Mouse (Mus musculus): ENCODE data around the gene Ndufs5. TPM values are rescaled to one million over a fixed set of nuclear protein-coding genes. Genes with fewer than 3 reads are reported as not detected.
A peak's percentile ranks its signal among the peaks of the same experiment; 100 is the strongest.

The Ndufs5 gene
- 313 TPM in 2 replicates for polyA plus RNA-seq (2014; fragmentation: Nextera tagmentation; extraction: Ambion mirVana)

- Histone ChIP-seq H3K27ac (ENCODE audit: low read depth) (no peak within 1 kb of the TSS), H3K4me2 (peak within 1 kb of the TSS; percentile 72), H3K36me3 (ENCODE audit: insufficient read depth) (peaks cover 15% of the 10 kb centered on the region), H3K4me1 (ENCODE audit: insufficient read depth) (no peaks in the 10 kb centered on the region), H3K9me3 (ENCODE audit: low read depth, low read length) (no peaks in the 10 kb centered on the region), H3K4me3 (ENCODE audit: low read depth, low read length) (peak within 1 kb of the TSS; percentile 73), H3K27me3 (ENCODE audit: insufficient read depth, low read length) (no peaks in the 10 kb centered on the region), H3K9ac (peak within 1 kb of the TSS; percentile 90)
- ATAC-seq (ENCODE audit: insufficient read depth) (peak; percentile 98), DNase-seq (peak; percentile 99)
- under 1% methylated on average over 40 of the region's 40 CpGs for WGBS
- no peak for TF ChIP-seq CTCF (IDR thresholded peaks at IDR 0.05; ENCODE audit: low read depth)
Measured at GRCm38 (mm10) chr4:123717574-123718433, at the start of gene Ndufs5. Gene Ndufs5, minus strand, starts transcription at chr4:123718202.

GRCm38 (mm10) chr4:123765071-123765470 lies 47.1 kb upstream of the Ndufs5 start:
- Histone ChIP-seq H3K9me3 (ENCODE audit: low read depth, low read length) (no peaks in the 10 kb centered on the region), H3K9ac (no peak overlapping the region), H3K36me3 (ENCODE audit: insufficient read depth) (no peaks in the 10 kb centered on the region), H3K4me3 (ENCODE audit: low read depth, low read length) (no peak overlapping the region), H3K4me1 (ENCODE audit: insufficient read depth) (no peaks in the 10 kb centered on the region), H3K27ac (ENCODE audit: low read depth) (no peak overlapping the region), H3K27me3 (ENCODE audit: insufficient read depth, low read length) (no peaks in the 10 kb centered on the region), H3K4me2 (no peak overlapping the region)
- TF ChIP-seq CTCF (IDR thresholded peaks at IDR 0.05; ENCODE audit: low read depth), result no peak
- ATAC-seq (ENCODE audit: insufficient read depth) (no peak), DNase-seq (no peak)
- WGBS, result 45% methylated on average over 6 of the region's 6 CpGs

GRCm38 (mm10) chr4:123758306-123758705 lies 40.3 kb upstream of the Ndufs5 start:
- Histone ChIP-seq H3K27ac (ENCODE audit: low read depth) (no peak overlapping the region), H3K4me1 (ENCODE audit: insufficient read depth) (no peaks in the 10 kb centered on the region), H3K9ac (no peak overlapping the region), H3K4me3 (ENCODE audit: low read depth, low read length) (no peak overlapping the region), H3K36me3 (ENCODE audit: insufficient read depth) (no peaks in the 10 kb centered on the region), H3K4me2 (no peak overlapping the region), H3K9me3 (ENCODE audit: low read depth, low read length) (no peaks in the 10 kb centered on the region), H3K27me3 (ENCODE audit: insufficient read depth, low read length) (no peaks in the 10 kb centered on the region)
- 52% methylated on average over 4 of the region's 4 CpGs for WGBS
- ATAC-seq (ENCODE audit: insufficient read depth) (no peak), DNase-seq (peak; percentile 37)
- TF ChIP-seq CTCF (IDR thresholded peaks at IDR 0.05; ENCODE audit: low read depth), result peak; percentile 59

GRCm38 (mm10) chr4:123750707-123751312 lies 32.8 kb upstream of the Ndufs5 start:
- ATAC-seq (ENCODE audit: insufficient read depth) (no peak), DNase-seq (peak; percentile 61)
- Histone ChIP-seq H3K4me2 (peak overlapping the region; percentile 81), H3K9me3 (ENCODE audit: low read depth, low read length) (no peaks in the 10 kb centered on the region), H3K4me1 (ENCODE audit: insufficient read depth) (peaks cover 7% of the 10 kb centered on the region; the same call in 1 of the 2 replicates), H3K27ac (ENCODE audit: low read depth) (no peak overlapping the region), H3K4me3 (ENCODE audit: low read depth, low read length) (peak overlapping the region; percentile 97), H3K9ac (peak overlapping the region; percentile 89), H3K36me3 (ENCODE audit: insufficient read depth) (no peaks in the 10 kb centered on the region), H3K27me3 (ENCODE audit: insufficient read depth, low read length) (no peaks in the 10 kb centered on the region)
- TF ChIP-seq CTCF (IDR thresholded peaks at IDR 0.05; ENCODE audit: low read depth), result no peak
- under 1% methylated on average over 8 of the region's 8 CpGs for WGBS

DNA sequence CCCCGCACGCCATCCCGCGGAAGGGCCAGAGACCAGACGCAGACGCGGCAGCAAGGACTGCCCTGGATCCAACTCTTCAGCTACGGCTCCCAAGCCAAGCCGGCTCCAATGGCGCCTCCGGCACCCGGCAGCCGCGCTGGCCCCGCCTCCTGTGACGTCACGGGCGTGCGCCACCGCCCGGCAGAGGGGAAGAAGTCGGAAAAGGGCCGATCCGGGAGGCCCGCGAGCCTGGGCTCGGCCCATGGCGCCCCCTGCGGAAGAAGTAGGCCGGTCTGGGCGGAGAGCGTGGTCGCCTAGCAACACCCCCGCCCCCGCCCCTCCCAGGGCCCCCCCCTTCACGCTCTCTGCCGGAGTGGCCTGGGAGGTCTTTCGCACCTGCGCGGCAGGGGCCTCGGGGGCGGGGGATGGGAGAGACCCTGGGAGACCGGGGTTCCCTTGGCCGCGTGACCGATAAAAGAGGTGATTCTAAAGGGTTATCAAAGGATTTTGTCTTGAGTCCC lies 32.2 kb upstream of the Ndufs5 start, which contains the start of gene Akirin1:
Gene Akirin1, minus strand, starts transcription at position 194 of the 500 bp plus-strand sequence.
- under 1% methylated on average over 45 of the region's 46 CpGs for WGBS
- Histone ChIP-seq H3K36me3 (ENCODE audit: insufficient read depth) (no peaks in the 10 kb centered on the region), H3K9me3 (ENCODE audit: low read depth, low read length) (no peaks in the 10 kb centered on the region), H3K9ac (peak within 1 kb of the TSS; percentile 89), H3K4me1 (ENCODE audit: insufficient read depth) (peaks cover 7% of the 10 kb centered on the region; the same call in 1 of the 2 replicates), H3K4me2 (peak within 1 kb of the TSS; percentile 81), H3K4me3 (ENCODE audit: low read depth, low read length) (peak within 1 kb of the TSS; percentile 97), H3K27ac (ENCODE audit: low read depth) (peak within 1 kb of the TSS; percentile 84), H3K27me3 (ENCODE audit: insufficient read depth, low read length) (no peaks in the 10 kb centered on the region)
- peak; percentile 99 for ATAC-seq (ENCODE audit: insufficient read depth)
- TF ChIP-seq CTCF (IDR thresholded peaks at IDR 0.05; ENCODE audit: low read depth), result peak; percentile 46
- peak; percentile 98 for DNase-seq

GRCm38 (mm10) chr4:123749484-123750130 lies 31.6 kb upstream of the Ndufs5 start:
- no peaks in the 10 kb centered on the region for H3K36me3 ChIP-seq (ENCODE audit: insufficient read depth)
- H3K4me3 ChIP-seq (ENCODE audit: low read depth, low read length), result peak overlapping the region; percentile 97
- DNase-seq (peak; percentile 21), ATAC-seq (ENCODE audit: insufficient read depth) (peak; percentile 81)
- peaks cover 7% of the 10 kb centered on the region; the same call in 1 of the 2 replicates for H3K4me1 ChIP-seq (ENCODE audit: insufficient read depth)
- H3K4me2 ChIP-seq, result peak overlapping the region; percentile 81
- H3K9me3 ChIP-seq (ENCODE audit: low read depth, low read length), result no peaks in the 10 kb centered on the region
- H3K9ac ChIP-seq, result peak overlapping the region; percentile 89
- H3K27me3 ChIP-seq (ENCODE audit: insufficient read depth, low read length), result no peaks in the 10 kb centered on the region
- H3K27ac ChIP-seq (ENCODE audit: low read depth), result peak overlapping the region; percentile 84
- no peak for TF ChIP-seq CTCF (IDR thresholded peaks at IDR 0.05; ENCODE audit: low read depth)
- under 1% methylated on average over 52 of the region's 55 CpGs for WGBS
